Mouse (Mus musculus): ENCODE data around the gene Polm.

DNA sequence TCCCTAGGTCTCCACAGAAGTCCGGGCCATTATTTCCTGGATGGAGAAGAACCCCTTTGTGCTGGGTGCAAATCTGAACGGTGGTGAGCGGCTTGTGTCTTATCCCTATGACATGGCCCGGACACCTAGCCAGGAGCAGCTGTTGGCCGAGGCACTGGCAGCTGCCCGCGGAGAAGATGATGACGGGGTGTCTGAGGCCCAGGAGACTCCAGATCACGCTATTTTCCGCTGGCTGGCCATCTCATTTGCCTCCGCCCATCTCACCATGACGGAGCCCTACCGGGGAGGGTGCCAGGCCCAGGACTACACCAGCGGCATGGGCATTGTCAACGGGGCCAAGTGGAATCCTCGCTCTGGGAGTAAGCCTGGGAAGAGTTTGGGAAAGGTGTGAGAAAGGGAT, 32.3 kb upstream of the Polm start:
- TF ChIP-seq CTCF (IDR thresholded peaks at IDR 0.05; ENCODE audit: borderline replicate concordance, control insufficient read depth, extremely low read depth, insufficient read depth, low read length, poor library complexity) (no peak), POLR2A (IDR thresholded peaks at IDR 0.05; ENCODE audit: control insufficient read depth, extremely low read depth, insufficient read depth, low read length, poor library complexity) (no peak)

All from thymus, adult 2 months (tissue).